Mouse (Mus musculus) cerebellum, postnatal 36 days (tissue): ENCODE data around the gene Dnajc14.

Experiments used
- DNase-seq, 2 experiments: peaks; one replicate each; pipeline ENCODE4 v3.0.0; 2021 to 2022; ENCODE audit warnings: mixed read lengths in 2 of 2

Dnajc14 gene

DNA sequence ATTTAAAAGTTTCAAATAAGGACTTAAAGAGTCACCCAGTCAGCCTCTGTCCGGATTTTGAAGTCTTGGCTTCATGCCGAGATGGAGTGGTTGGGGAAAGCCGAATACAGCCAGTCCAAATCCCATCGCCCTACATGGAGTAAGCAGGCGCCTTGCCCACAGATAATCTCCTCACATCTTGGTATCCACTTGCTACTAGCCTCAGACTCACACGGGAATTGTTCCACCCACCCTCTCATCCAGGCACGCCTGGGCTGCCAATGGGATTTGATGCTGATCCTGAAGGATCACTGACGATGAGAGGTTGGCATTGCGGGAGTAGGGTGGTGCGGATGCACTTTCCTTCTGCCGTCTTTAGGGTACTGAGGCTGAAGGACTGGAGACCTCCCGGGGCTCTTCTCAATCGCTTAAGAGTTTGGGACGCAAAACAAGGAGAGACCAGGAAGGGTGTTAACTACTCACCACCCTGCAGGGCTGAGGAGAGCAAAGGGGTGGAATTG lies at the start of gene Dnajc14:
Gene Dnajc14, plus strand, starts transcription at position 292 of the 500 bp plus-strand sequence.
- DNase-seq, result peak; percentile 64 to 67

DNA sequence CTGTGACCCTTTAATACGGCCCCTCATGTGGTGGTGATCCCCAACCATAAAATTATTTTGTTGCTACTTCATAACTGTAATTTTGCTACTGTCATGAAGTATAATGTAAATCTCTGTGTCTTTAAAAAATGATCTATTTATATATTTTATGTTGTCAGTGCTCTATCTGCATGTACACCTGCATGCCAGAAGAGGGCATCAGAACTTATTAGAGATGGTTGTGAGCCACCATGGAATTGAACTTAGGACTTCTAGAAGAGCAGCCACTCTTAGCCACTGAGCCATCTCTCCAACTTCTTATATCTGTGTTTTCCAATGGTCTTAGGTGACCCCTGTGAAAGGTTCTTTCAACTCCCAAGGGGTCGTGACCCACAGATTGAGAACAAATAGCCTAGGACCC lies 31.0 kb upstream of the Dnajc14 start:
- DNase-seq, result no peak

DNA sequence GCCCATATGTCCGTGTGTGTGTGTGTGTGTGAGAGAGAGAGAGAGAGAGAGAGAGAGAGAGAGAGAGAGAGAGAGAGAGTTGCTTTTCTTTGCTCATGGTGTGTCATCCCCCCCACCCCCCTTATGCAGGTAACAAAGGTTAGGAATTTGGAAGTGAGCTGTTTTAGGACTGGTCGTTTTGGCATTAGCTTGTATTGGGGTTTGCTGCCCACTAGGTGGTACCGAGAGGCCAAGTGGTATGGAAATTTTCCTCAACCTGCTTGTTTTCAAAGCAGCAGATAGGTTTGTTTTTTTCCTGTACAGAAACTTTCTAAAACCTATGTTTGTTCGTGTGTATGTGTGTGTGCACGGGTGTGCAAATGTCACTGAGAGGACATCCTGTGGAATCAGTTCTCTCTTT lies 30.2 kb upstream of the Dnajc14 start:
- no peak for DNase-seq

DNA sequence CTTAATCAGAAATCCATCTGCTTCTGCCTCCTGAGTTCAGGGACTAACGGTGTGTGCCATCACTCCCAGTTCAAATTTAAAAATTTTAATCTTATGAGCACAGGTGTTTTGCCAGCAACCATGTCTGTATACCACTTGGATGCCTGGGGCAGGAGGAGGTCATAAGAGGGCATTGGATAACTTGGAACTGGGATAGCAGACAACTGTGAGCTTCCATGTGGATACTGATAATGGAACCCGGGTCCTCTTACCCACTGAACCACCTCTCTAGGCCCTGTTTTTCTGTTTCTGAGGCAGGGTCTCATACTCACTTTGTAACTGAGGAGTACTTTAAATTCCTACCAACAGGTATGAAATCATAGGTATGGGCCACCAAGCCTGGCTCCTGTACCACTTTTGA lies 25.4 kb upstream of the Dnajc14 start:
- DNase-seq, result no peak

DNA sequence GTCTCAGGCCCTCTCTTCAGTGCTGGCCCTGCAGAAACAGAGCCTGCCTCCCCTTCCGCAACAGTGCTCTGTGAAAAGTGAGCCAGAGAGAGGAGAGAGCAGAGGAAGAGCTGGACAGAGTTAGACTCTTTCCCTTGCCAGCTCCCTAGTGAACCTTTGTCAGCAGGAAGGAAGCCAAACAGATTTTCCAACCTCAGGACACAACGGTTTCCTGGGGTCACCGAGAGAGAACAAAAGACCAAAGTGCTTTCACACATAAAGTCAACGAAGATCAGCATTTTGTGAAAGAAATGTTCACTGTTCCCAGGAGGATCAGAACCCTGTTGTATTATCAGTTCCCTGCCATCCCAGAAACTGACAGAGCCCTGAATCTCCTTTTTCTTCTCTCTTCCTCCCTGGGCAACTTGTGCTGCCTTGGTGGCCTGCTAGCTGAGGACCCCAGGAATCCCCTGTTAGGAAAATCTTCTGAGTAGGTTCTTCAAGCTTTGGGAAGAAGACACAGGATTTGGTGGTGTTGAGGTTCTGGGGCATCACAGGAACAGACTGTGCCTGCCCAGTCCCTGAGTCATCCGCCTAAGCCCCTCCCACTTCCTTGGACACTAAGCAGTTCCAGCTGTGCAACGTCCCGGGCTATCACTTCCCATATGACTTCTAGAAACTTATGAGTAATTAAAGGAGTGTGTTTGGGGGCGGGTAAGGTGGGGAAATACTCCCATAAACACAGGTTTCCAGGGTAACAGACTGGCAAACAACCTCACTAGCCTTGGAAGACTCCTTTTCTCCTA lies 24.7 kb upstream of the Dnajc14 start:
- no peak for DNase-seq

DNA sequence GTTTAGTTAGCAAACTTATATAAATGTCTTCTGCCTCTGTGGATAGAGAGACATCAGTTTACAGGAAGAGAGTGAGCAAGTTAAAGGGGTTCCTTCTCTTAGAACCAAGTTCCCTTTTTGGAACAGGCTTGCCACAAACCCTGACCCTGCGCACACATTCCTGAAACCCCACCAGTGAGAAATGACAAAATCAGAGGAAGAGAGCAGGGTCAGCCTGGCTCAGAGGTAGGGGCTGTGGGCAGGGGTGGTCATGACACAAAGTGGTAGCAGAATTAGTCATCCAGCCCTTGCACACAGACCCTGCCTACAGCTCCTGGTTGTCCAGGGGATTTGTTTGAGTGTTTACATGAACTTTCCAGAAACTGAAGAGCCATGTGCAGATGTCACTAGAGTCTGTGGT lies 23.7 kb upstream of the Dnajc14 start:
- no peak for DNase-seq

DNA sequence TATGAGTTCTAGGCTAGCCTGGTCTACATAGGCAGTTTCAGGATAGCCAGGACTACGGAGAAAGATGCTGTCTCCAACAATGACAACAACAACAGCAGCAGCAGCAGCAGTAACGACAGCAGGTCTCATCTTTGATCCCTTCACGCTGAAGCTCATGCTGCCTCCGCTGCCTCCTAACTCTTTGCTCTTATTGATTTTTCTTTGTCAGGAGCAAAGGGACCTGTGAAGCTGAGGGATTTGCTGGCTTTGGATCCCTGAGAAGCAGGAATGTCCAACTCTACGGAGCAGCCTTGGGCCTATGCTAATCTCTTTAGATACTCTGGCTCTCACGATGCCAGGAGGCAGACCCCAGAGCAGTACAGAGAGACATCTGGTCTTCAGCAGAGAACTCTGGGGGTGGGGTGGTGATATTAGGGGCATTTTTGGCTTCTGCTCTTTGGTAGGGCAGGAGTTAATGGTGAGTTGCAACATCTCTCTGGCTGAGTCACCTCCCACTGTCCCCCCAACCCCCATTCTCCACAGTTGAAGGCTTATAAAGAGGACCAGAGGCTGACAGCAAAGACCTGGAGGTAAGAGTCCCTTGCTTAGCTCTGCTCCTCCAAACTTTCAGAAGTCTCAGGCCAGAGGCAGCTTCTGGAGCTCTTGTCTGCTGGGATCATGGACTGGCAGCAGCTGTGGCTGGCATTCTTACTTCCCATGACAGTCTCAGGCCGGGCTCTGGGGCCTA lies 13.3 kb upstream of the Dnajc14 start, which contains the start of gene Mmp19:
Gene Mmp19, plus strand, starts transcription at position 513 of the 727 bp plus-strand sequence.
- DNase-seq, result no peak

DNA sequence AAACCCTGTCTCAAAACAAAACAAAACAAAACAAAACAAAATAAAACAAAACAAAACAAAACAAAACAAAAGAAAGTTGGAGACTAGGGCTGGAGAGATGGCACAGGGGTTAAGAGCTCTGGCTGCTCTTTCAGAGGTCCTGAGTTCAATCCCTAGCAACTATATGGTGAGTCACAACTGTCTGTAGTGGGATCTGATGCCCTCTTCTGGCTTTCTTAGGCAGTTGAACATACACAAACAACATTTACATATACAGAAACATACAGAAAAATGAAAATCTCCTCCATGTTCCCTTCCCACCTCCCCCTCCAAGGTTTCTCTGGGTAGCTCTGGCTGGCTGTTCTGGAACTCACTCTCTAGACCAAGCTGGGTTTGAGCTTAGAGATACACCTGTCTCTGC lies 11.8 kb upstream of the Dnajc14 start:
- DNase-seq, result no peak

DNA sequence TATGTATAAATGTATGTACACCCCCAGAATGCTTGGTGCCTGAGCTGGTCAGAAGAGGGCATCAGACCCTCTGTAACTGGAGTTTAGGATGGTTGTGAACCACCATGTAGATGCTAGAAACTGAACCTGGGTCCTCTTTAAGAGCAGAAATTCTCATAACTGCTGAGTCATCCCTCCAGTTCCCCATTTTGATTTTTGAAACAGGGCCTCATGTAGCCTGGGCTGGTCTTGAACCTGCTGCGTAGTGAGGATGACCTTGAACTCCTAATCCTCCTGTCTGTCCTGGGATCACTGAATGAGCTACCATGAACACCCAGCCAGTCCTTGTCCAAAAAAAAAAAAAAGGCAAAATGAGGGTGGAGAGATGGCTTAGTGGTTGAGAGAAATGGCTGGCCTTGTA lies 10.6 kb upstream of the Dnajc14 start:
- no peak for DNase-seq

DNA sequence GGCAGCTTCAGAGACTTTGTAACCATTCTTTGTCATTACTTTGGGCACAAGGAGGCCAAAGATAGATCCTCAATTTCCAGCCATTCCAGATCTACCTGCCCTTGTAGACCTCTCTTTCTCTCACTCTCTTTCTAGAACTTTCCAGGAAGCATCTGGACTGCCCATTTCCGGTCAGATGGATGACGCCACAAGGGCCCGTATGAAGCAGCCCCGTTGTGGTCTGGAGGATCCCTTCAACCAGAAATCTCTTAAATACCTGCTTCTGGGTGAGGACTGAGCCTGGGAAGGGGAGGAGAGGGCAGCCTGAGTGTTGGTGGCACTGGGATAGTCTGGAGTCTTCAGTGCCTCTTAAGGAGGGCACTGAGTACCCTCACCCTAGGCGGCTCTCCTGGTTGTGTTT lies 9.5 kb upstream of the Dnajc14 start:
- no peak for DNase-seq

DNA sequence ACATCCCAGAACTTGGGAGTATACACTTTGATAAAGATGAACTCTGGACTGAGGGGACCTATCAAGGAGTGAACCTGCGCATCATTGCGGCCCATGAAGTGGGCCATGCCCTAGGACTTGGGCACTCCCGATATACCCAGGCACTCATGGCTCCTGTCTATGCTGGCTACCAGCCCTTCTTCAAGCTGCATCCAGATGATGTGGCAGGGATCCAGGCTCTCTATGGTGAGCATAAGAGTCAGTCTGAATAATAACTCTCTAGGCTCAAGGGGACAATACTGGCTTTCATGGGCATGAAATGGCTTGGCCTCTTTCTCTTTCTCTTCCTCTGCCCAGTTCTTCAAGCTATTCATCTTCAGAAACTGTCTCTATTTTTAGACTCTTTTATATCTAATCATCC lies 8.3 kb upstream of the Dnajc14 start:
- DNase-seq, result no peak

DNA sequence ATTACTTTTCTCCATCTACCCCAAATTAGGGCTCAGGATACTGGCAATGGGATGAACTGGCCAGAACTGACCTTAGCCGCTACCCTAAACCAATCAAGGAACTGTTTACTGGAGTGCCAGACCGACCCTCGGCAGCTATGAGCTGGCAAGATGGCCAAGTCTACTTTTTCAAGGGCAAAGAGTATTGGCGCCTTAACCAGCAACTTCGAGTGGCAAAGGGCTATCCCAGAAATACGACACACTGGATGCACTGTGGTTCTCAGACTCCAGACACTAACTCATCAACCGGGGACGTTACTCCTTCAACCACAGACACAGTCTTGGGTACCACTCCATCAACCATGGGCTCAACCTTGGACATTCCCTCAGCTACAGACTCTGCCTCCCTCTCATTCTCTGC lies 5.2 kb upstream of the Dnajc14 start:
- DNase-seq, result no peak

DNA sequence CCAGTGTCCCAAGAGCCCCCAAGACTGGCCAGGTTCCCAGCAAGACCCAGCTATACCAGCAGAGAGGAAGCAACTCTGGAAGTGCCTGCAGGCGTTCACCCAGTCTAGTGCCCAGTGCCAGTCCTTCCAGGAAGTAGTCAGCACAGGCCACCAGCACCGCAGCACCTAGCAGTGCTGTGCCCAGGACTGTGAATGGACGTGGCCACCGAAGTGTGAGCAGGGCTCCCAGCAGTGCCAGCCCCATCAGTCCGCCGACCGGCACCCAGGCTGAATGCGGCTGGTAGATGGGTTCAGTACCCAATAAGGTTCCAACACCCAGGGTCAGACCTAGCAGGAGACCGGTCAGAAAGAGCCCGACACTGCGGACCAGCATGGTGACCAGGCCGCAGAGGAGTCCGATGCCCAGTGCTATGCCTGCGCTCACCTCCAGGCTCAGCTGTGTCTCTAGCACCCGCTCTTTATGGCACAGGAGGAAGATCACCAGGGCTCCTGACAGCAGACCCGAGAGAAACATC lies 1.8 kb upstream of the Dnajc14 start:
- no peak for DNase-seq

DNA sequence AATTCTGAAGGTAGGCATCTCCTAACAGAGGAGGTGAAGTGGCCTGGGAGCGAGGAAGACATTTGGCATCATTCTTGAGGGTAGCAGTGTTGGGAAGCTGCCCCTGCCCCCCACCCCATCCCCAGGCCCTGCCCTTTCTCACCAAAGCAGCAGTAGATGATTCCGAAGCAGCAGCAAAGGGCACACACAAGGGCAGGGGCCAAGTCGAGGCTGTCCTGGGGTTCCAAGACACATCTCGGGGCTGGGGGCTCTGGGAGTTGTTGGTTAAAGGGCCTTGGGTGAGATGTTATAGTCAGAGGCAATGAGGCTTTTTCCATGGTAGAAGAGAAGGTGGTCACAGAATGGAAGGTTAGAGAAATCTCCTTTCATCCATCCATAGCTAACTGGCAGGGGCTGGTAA lies 906 bp upstream of the Dnajc14 start:
- no peak for DNase-seq

DNA sequence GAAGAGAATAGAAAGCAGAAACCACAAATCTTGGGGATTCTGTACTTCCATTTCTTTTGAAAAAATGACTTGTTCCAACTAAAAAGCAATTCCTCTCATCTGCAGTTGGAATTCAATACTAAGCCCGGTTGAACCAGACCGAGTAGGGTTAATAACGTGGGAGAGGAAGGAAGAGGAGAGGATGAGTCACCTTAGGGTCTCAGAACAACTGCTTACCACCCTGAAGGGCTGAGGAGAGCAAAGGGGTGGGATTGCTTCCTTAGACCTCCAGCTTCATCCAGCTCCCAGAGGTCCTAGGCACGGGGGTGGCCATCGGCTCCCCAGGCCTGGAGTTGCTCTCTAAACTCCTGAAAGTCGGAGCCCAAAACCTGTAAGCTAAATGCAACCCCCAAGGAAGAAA lies 501 bp upstream of the Dnajc14 start:
- DNase-seq, result no peak

DNA sequence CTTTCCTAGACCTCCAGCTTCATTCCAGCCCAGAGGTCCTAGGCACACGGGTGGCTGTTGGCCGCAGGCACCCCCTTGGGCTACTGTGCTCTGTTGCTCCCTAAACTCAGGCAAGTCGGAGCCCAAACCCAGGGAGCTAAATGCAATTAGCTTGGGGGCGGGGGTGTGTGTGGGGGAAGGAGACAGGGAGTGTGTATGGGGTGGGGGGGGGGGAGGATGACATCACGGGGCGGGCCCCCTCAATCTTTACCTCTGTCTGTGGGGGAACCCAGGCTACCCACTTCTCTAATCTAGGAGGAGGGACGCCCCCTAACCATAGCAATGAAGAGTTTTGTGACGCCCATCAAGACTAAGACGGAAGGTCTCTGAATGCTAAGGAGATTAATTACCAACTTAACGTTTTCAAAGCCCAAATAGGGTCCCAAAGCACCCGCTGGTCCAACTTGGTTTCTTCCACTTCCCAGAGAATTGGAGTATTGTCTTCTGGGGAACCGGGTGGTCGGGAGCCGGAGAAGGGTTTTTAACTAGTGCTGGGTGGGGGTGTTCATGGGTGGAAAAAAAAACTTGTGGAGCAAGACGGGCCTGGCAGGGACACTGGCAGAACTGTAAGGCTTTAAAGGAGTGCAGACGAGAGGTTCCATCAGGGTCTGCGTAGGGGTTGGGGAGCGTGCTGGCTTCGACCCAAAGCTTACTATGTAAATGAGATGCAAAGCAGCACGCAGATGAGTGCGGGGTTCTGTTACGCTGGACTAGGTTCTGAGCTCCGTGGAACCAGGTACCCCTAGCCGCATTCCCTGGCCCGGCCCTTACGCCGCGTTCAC lies 619 bp downstream of the Dnajc14 start, which contains the start of gene Tmem198b:
Gene Tmem198b, minus strand, starts transcription at position 100 of the 821 bp plus-strand sequence.
- peak; percentile 54 to 70 for DNase-seq

DNA sequence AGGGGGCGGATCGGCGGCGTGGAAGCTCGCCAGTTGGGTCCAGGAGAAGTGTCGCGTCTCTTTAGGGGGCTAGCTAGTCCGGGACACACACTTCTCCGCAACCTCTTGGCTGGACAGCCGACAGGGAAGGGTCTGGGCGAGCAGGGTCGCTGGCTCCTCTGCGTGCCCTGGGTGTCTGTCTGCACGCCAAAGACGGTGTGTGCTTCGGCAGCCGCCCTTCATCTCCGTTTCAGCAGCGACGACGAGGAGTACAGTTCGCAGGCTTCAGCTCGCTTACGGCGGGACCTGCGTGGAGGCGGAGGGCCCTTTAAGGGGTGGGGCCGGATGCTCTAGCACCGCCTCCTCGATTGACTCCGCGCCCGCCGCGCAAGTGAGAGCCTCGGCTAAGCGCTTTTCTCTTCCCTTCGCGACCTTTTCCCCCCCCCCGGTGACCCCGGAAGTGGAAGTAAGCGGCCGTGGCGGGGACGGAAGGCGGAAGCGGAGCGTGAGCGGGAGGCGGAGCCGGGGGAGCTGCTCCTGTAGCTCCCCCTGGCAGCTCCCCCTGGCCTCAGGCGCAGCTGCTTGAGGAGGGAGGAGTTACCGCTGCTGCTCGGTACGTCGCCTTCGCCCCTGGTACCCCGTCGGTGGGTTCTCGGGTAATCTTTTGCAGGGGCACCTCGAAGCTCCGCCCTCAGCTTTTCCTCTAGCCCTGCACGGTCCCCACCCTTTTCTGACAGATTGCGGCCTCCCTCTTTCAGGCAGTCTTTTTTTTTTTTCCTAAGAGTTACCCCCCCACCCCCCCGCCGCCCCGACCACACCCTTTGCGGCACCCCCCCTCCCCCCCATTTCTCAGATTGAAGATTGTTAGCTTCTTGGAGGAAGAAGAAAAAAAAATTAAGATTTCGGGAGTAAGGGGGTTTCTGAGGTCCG lies 1.5 kb downstream of the Dnajc14 start:
- peak; percentile 90 to 96 for DNase-seq

DNA sequence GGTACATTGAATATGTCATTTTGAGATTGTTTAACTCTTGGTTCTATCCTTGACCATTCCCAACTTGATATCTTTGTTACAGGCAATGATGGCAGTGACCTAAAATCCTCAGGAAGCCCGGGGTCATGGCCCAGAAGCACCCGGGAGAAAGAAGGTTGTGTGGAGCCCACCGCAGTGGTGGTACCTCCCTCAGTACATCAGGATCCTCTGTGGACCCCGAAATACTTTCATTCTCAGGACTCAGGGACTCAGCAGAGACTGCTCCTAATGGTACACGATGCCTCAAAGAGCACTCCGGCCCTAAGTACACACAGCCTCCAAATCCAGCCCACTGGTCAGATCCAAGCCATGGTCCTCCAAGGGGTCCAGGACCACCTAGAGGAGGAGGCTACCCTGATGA lies 2.2 kb downstream of the Dnajc14 start:
- no peak for DNase-seq

DNA sequence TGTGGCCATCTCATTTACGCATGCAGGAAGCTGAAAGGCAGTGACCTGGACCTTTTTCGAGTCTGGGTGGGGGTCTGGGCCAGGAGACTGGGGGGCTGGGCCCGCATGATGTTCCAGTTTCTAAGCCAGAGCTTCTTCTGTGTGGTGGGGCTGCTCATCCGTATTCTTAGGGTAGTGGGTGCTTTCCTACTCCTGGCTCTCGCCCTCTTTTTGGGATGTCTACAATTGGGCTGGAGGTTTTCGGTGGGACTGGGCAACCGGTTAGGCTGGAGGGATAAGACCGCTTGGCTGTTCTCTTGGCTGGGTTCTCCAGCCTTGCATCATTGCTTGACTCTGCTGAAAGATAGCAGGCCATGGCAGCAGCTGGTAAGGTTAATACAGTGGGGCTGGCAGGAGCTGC lies 3.2 kb downstream of the Dnajc14 start:
- no peak for DNase-seq

DNA sequence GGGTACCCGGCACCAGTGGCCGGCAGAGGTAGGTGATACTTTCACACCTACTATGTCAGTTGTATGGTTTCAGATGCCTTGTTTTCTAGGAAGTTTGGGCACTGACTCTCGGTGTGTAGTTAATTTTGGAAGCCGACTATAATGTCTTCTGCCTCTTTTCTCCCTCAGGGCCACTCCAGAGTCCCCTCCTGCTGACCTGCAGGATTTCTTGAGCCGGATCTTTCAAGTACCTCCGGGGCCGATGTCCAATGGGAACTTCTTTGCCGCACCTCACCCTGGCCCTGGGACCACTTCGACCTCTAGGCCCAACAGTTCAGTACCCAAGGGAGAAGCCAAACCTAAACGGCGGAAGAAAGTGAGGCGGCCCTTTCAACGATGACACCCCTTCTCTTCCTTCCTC lies 13.2 kb downstream of the Dnajc14 start, which contains the start of gene Sarnp:
Gene Sarnp, plus strand, starts transcription at position 301 of the 400 bp plus-strand sequence.
- DNase-seq, result no peak

DNA sequence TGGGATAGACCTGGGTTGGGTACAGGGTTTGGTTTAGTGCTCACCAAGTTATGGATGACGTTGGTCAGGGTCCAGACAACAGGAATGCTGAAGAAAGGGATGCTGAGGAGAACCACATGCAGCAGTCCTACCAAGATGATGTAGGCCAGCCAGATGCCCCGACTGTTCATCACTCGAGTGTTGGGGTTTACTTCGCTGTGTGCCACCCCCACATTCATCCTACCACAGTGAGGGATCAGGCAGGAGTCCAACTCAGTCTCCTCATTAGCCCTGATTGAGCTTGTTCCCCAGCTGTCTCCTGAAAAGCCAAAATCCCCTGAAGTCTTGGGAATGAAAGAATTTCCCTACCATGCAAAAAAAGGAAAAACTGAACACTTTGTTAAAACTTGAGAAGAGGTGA lies 16.4 kb downstream of the Dnajc14 start:
- DNase-seq, result no peak
